Mouse (Mus musculus) thymus, postnatal 10 days (tissue): Measurements from ENCODE around the gene Adgrg7.

Source experiments
- DNase-seq, 2 experiments: peaks; one replicate each; pipeline ENCODE4 v3.0.0; 2021; ENCODE audit warnings: low spot score in 2 of 2

Adgrg7 gene

DNA sequence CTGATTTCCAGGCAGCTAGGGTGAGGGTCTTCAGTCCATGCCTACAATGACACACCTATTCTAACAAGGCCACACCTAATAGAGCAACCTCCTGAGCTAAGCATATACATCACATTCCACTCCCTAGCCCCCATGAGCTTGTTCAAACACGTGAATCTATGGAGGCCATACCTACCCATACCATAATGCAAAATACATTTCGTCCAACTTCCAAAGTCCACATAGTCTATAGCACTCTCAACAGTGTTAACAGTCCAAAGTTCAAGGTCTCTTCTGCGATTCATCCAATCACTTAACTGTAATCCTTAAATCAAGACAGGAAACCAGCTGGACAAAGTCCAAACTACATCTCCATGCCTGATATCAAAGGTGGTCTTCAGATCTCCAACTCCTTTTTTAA lies 85.6 kb downstream of the Adgrg7 start:
- DNase-seq: no peak

DNA sequence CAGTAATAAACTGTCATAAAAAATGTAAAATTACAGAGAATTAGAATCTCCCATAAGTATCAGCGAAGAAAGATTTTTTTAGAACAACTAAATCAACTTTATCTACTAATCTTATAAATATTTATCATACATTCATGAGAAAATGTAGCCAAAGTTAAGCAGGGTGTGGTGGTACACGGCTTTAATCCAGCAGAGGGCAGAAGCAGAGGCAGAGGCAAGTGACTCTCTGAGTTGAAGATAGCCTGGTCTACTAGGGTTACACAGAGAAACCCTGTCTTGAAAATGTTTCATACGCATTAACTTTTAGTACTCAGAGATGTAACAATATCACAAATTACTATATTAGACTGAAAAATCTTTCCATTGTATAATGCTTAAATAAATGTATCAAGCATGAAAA lies 89.9 kb downstream of the Adgrg7 start:
- DNase-seq: no peak

DNA sequence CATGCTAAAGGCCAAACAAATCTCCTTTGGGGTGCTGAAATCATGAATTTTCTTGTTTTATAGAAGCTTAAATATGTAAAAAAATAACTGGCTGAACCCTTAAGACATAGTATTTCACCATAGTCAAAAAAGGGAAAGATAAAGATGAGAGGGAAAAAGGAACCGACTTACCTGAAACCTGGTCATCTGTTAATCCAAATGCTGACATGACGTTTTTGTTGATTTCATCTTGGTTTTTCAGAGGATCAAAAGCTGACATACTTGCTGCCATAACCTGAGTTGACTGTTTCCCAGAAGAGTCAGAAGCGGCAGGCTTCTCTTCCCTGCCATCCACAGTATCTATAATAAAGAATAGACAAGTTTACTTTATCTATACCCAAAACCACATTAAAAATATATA lies 94.8 kb downstream of the Adgrg7 start:
- no peak for DNase-seq

DNA sequence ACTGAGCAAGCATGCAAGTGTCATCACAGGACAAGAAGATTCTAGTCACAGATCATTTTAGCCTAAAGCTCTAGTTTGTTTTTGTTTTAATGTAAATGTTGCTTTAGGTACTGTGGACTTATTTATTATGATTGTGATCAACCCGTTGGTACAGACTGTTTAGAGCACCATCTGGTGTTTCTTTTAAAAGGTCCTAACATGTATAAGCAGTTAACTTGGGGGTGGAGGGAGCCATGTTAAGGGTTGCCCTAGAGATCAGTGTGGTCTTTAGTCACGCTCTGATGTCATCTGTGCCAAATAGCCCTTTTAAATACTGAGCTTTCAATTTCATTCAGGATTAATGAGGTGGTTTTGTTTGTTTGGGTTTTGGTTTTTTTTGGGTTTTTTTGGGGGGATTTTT lies 99.2 kb downstream of the Adgrg7 start:
- DNase-seq: no peak

DNA sequence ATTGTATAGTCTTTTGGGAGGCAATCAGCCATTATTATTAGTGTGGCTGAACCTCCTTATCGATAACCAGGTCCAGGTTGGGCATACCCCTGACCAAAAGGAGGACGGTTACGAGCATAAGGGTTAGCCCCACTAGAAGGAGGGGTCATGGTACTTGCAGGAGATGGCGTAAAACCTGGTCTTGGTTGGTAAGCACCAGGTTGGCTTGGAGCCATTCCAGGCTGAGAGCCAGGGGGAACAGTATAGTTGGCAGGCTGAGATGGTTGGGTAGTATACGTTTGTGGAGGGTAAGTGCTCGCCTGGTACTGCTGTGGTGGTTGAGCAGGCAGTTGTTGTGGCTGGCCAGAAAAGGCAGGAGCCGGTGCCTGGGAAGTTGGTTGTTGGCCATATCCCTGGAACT lies 104.9 kb downstream of the Adgrg7 start:
- no peak for DNase-seq

DNA sequence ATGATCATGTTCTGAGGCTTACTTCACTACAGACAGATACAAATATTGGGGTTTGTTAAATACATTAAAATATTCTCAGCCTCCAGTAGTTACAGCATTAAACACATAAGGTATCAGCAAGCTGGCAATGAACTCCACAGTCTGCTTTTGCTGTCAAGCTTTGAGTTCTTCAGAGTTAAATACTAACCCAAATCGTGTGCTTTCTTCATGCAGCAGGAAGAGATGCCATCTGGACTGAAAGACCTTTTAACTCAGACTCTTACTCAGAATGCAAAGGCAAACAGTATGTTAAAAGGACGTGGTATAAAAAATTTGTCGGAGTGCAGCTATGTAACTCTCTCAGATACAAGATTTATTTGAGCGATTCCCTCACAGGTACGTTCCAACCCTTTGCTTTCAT lies 108.9 kb downstream of the Adgrg7 start:
- DNase-seq: no peak

DNA sequence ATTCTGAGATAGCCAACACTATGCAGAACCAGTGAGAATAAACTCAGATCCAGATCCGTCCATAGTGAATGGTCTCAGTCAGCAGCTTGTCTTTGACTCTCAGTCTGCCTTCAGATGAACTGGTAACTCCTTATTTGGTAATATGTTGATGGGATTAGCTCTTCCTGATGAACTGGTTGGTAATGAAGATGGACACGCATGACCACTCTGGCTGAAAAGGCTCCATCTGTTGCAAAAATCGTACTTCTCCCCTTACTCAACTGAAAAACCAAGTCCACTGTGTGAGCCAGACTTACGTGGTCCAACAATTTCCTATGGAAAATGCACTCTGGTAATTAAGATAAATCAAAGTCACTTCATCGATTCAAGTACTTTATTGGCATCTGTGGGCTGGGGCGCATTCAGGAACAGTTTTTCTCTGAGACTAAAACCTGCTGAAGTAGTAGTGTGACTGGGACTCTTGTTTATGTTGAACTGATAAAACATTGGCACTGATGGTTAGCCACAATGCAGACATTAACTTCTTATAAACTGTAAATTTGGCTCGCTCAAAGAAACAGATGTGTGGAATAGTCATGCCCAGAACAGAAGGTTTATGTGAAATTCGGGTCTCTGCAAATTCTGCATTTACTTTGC lies 114.5 kb downstream of the Adgrg7 start:
- no peak for DNase-seq

DNA sequence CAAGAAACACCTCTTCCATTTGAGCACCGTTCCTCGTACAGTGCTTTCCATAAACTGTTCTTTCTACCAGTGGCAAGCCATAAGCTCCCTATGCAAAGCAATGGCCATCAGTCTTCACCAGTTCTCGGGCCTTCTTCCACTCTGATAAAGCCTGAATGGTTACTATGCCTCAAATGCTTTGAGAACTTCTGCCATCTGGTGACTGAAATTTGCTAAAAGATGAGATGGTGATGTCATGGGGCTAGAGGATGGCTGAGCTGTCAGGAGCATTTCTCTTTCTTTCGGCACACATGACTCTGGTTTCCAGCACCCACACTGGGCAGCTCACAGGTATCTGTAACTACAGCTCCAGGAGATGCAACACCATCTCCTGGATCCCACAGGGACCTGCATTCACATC lies 118.5 kb downstream of the Adgrg7 start:
- no peak for DNase-seq
